Mouse (Mus musculus): ENCODE data around the gene Hykk. TPM values are rescaled to one million over a fixed set of nuclear protein-coding genes. Genes with fewer than 3 reads are reported as not detected.
"Not testable (repeated sequence)": the region's sequence is repeated elsewhere in the genome, so short reads cannot be mapped to it uniquely, and the experiment has no call there.

Hykk gene
- total RNA-seq (2021): 1 to 10 TPM; 1.9 to 2.2 TPM
- long read RNA-seq, partial matches to known transcripts: 0 of 1 reads
- long read RNA-seq, other reads (novel, unspliced or antisense): 1 of 1 reads

GRCm38 (mm10) chr9:54917010-54917677, at the start of gene Hykk:
Hykk (plus strand) TSS chr9:54917283.
- DNase-seq (ENCODE audit: low spot score in 2 of 2): peak; percentile 82 to 86

GRCm38 (mm10) chr9:54878759-54879158, 38.3 kb upstream of the Hykk start:
- DNase-seq (ENCODE audit: low spot score in 2 of 2): no peak

DNA sequence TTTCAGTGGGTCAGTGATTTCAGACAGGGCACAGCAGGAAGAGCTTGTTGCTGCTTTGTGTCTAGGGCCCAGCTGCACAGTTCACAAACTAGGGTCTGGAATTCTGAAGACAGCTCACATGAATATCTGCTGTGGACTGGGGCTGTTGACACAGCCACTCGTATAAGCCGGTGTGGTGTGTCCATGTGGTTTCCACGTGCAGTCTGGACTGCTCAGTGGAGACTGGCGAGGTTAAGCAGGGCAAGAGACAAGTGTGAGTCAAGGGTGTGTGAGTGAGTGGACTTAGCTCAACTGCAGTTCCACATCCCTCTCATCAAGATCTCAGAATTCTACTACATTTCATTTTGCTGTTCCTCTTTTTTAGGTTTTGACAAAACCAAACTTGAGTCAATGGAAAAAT, 25.0 kb upstream of the Hykk start:
- no peak for DNase-seq (ENCODE audit: low spot score in 2 of 2)

GRCm38 (mm10) chr9:54897097-54897496, 20.0 kb upstream of the Hykk start:
- no peak for DNase-seq (ENCODE audit: low spot score in 2 of 2)

- DNase-seq (ENCODE audit: low spot score in 2 of 2): no peak
These were observed 7.6 kb upstream of the Hykk start for GRCm38 (mm10) chr9:54909446-54909845.

DNA sequence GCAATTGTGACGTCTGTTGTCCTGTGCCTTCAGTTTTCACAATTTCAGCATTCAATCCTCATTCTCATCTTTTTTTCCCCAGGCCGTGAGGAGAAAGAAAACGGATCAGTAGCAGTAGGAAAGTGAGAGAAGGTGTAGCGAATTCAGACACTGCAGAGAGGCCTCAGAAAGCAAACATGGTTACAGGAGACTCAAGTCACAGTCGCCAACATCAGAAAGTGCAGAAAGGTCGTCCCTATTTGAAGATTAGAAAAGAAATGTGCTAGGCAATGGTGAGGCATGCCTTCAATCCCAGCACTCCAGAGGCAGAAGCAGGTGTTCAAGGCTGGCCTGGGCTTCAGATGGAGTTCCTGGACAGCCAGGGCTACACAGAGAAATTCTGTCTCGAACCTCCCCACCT, 1.5 kb upstream of the Hykk start:
- no peak for DNase-seq (ENCODE audit: low spot score in 2 of 2)

- no peak for DNase-seq (ENCODE audit: low spot score in 2 of 2)
These were observed 682 bp upstream of the Hykk start for GRCm38 (mm10) chr9:54916401-54916800.

- DNase-seq (ENCODE audit: low spot score in 2 of 2): no peak
These were observed 1.1 kb downstream of the Hykk start for GRCm38 (mm10) chr9:54918191-54918590.

DNA sequence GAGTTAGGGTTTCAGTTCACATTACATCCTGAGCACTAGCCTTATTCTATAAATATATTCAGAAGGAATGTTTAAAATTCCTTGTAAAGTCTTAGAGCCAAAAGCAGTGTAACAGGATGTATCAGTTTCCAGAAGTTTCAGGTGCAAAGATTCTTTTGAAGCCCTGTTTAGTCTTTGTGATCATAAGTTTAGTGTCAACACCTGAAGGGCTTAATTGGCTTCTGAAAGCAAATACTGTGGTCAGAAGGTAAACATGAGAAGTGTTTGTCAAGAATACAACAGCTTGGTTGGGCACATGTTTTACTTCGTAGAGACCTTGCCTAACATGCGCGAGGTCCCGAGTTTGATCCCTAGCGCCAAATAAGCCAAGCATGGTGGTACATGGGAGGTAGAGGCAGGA, 1.7 kb downstream of the Hykk start:
- DNase-seq (ENCODE audit: low spot score in 2 of 2): no peak

DNA sequence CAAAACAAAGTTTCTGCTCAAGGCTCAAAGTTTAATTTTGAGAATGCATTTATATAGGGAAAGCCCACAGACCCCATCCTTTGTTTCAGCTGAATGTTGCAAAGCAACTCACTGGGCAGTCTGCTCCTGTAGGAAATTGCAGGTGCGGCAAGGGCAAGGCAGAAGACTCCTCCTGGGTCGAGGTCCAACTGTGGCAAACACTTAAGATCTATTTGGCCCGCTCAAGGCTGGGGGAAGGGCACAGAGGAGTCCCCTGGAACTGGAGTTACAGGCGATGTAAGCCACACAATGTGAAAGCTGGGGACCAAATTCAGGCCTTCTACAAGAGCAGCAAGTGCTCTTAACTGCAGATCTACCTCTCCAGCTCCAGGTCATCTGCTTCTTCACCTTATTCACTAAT, 2.9 kb downstream of the Hykk start:
- DNase-seq (ENCODE audit: low spot score in 2 of 2): no peak

DNA sequence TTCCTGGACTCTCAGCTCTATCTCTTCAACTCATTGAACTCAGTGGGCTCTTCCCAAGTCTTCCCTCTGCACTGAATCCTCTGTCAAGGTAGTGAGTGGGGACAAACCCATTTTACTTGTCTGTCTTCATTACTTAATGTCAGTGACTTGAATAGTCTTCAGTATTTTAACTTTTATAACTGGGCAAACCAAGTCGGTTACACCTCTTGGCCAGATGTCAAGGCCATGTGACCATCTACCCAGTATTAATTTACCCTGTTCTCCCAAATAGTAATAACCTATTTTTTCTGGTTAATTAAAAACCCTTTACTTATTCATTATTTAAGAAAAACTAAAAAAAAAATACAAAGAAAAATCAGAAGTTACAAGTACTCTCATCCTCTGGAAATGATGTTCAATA, 13.7 kb downstream of the Hykk start:
- DNase-seq (ENCODE audit: low spot score in 2 of 2): no peak

- no peak for DNase-seq (ENCODE audit: low spot score in 2 of 2)
These were observed 14.7 kb downstream of the Hykk start for GRCm38 (mm10) chr9:54931765-54932164.

DNA sequence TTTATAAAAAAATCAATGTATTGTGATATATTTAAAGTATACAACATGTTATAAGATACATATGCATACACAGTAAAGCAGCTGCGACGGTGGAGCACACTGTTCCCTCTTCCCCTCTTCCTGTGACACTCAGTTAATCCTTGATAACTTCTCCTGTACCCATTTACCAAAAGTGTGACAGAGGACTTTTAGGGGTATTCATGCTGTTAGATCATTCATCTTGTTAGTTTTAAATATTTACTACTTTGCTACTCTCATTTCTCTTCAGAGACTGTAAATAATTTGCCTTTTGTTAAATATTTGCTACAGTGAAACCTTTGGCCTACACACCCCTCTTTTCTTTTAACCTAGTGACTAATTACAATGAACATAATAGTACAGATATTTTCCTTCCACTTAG, 15.3 kb downstream of the Hykk start:
- DNase-seq (ENCODE audit: low spot score in 2 of 2): no peak

- DNase-seq (ENCODE audit: low spot score in 2 of 2): no peak
These were observed 25.0 kb downstream of the Hykk start for GRCm38 (mm10) chr9:54942071-54942470.

DNA sequence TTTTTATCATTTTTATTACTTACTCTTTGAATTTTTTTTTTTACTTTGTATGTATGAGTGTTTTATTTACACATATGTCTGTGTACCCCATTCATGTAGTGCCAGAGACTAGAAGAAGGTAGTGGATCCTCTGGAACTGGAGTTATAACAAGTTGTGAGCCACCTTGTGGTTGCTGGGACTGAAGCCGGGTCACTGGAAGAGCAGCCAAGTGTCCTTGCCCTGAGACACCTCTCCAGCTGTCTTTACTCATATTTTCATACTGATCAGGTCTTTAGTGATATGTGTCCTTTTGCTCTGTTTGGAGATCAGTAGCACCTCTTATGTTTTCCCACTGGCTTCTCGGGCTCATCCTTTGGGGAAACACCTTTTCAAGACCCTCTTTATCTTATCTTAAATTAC, 27.4 kb downstream of the Hykk start:
- no peak for DNase-seq (ENCODE audit: low spot score in 2 of 2)

- no peak for DNase-seq (ENCODE audit: low spot score in 2 of 2)
These were observed 29.2 kb downstream of the Hykk start for GRCm38 (mm10) chr9:54946256-54946655.

- no peak for DNase-seq (ENCODE audit: low spot score in 2 of 2)
These were observed 32.4 kb downstream of the Hykk start for GRCm38 (mm10) chr9:54949465-54949864.

DNA sequence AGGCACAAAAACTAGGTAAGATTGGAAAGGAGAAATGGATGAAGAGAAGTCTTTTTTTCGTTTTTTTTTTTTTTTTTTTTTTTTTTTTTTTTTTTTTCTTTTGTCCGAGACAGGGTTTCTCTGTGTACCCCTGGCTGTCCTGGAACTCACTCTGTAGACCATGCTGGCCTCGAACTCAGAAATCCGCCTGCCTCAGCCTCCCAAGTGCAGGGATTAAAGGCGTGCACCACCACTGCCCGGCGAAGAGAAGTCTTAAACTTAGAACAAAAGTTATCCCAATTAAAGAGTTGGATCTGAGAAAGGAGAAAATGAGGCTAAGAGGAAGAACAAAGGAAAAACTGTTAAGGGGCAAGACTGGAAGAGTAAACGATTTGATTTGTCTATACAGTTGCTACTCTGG, 33.1 kb downstream of the Hykk start:
- not testable (repeated sequence) for DNase-seq (ENCODE audit: low spot score in 2 of 2)

DNA sequence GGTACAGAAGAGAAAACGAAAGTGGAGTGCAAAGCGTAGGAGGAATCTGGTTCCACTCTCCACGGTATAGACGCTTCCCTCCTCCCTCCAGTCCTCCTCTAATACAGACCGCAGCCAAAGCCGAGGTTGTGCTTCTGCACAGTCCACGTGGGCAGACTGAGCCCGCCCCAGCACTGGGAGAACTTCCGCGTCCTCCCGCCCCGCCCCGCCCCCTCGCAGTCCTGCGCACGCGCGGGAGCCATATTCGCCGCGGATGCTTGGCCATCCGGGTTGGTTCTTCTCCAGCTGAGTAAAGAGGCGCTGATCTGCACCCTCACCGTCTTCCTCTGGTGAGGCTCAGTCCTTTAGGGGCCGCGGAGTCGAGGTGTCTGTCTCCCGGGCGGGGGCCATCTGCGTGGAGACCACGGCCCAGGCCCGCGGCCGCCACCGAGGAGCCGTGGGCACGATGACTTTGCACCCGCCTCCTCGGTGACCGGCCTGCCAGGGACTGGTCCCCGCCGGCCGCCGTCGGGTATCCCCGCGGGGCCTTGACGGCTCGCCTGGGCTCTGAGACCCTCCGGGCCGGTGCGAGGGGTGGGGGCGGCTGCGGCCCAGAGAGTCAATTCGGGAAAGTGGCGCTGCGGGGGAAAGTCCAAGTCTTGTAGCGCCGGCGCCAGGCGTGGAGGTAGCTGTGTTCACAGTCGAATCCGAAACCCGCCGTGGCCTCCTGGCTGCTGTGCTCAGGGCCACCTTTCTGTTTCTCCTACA, 33.7 kb downstream of the Hykk start, which contains the start of the genes Psma4 and AY074887:
TSS of gene Psma4 (plus strand) at position 216 of the 747 bp plus-strand sequence.
TSS of gene AY074887 (minus strand) at position 424 of the 747 bp plus-strand sequence.
- peak; percentile 84 to 92 for DNase-seq (ENCODE audit: low spot score in 2 of 2)

DNA sequence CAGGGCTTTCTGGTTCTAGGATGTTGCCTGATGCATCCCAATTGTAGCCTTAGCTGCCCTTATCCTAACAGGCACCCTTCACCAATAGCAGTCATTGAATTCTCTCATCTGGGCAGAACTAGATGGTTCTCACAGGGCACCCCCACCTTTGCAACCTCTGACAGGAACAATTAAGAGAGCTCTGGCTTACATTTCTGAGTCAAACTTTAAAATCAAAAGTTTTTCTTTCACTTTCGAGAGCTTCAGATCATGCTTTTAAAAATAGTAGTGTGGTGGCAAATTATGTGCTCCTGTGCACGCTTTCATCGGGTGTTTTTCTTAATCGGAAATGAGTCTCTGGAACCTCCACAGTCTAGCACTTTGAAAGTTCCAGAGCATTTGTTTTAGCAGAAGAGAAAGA, 44.0 kb downstream of the Hykk start:
- no peak for DNase-seq (ENCODE audit: low spot score in 2 of 2)

GRCm38 (mm10) chr9:54963669-54964068, 46.6 kb downstream of the Hykk start:
- DNase-seq (ENCODE audit: low spot score in 2 of 2): no peak

DNA sequence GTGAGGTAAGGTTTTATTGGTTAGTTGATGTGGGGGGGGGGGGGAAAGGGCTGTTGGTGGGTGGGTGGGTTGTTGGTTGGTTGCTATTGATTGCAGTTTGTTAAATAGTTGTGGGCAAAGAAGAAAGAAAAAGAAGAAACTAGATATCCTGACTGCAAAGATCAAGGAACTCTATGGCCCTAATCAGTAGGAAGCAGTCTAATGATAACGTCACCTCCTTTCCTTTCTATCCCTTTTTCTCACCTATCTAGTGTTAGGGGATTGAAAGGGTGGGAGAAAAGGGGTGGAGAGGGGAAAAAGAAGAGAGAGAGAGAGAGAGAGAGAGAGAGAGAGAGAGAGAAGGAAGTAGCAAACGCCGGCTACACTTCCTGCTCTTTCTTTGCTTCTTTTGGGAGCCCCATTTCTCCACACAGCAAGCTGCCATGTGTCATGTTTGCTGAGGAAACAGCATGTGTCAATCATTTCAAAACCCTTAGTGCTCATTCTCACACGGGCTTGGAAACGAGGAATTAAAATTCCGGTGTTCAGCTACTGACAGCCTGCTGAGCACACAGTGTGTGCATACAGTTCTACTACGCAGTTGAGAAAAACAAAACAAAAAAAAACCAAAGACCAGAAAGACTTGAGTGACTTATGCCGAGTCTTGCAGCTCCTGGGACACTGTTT, 53.0 kb downstream of the Hykk start:
- DNase-seq (ENCODE audit: low spot score in 2 of 2): no peak
